Mouse (Mus musculus): ENCODE measurements around the gene 1700023F06Rik.

GRCm38 (mm10) chr11:103174891-103175391 is 33.4 kb downstream of the 1700023F06Rik start:
- no peak for TF ChIP-seq ZNF384 (IDR thresholded peaks at IDR 0.05; ENCODE audit: low read depth, low read length)
- TF ChIP-seq MAFK (IDR thresholded peaks at IDR 0.05; ENCODE audit: insufficient read depth, low read depth, low read length) = no peak
- TF ChIP-seq CHD2 (IDR thresholded peaks at IDR 0.05; ENCODE audit: low read depth, low read length) = no peak
- no peak for TF ChIP-seq ZC3H11A (IDR thresholded peaks at IDR 0.05; ENCODE audit: borderline replicate concordance, low read depth, low read length)
- TF ChIP-seq HCFC1 (IDR thresholded peaks at IDR 0.05; ENCODE audit: borderline replicate concordance, insufficient read depth, low read length) = no peak

All from ES-E14 (cell line).